Mouse (Mus musculus): Measurements from ENCODE around the gene Bcl2a1b. TPM values are rescaled to one million over a fixed set of nuclear protein-coding genes. Genes with fewer than 3 reads are reported as not detected.
"Not testable (repeated sequence)": the region's sequence is repeated elsewhere in the genome, so short reads cannot be mapped to it uniquely, and the experiment has no call there.

Bcl2a1b gene
- total and polyA plus RNA-seq, 3 experiments = 278 to 842 (median 537) TPM

DNA sequence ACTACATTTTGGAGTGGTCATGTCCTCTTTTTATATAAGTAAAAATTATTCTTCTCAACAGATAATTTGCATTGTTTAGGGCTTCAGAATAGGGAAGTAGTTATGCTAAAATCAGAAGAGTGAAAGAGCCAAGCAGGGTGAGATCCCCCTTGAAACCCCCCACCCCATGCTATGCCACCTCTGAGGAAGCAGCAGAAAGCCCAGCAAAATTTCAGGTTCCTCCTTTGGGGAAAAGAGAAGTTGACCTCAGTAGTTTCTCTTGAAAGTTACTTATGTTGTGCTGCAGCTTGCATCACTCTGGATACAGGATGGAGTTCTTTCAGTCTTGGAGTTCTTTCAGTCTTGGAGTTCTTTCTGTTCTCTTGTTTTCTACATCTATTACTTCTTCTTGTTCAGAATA, 3.5 kb upstream of the Bcl2a1b start:
- H3K27ac ChIP-seq (ENCODE audit: insufficient read depth, low read depth); H3K36me3 ChIP-seq (replicated peaks in 1 of 2; ENCODE audit: control insufficient read depth in 1 of 2, insufficient read depth in 1 of 2, low read length in 1 of 2); H3K9me3 ChIP-seq (replicated peaks; ENCODE audit: low read length); dilution Hi-C loops (cut with MboI; ENCODE audit: extremely low pct_ligation_motif_present, extremely low pct_unique_long_range_greater_than_20kb, low sequenced_read_pairs); H3K4me1 ChIP-seq (ENCODE audit: control insufficient read depth in 1 of 2, insufficient read depth in 2 of 2); H3K9ac ChIP-seq (ENCODE audit: insufficient read depth, low read depth); H3K27me3 ChIP-seq (replicated peaks); H3K4me2 ChIP-seq (ENCODE audit: insufficient read depth, low read depth, poor library complexity, severe bottlenecking); H3K4me3 ChIP-seq (replicated peaks in 1 of 3; ENCODE audit: low read depth in 2 of 3, low read length in 2 of 3, poor library complexity in 1 of 3); DNase-seq (ENCODE audit: extremely low read depth); H3K79me2 ChIP-seq (replicated peaks; ENCODE audit: control insufficient read depth, extremely low read depth, insufficient read depth, poor library complexity, severe bottlenecking); in situ Hi-C loops (cut with MboI; ENCODE audit: low pct_ligation_motif_present, low pct_unique_long_range_greater_than_20kb, low sequenced_read_pairs): not testable (repeated sequence)

DNA sequence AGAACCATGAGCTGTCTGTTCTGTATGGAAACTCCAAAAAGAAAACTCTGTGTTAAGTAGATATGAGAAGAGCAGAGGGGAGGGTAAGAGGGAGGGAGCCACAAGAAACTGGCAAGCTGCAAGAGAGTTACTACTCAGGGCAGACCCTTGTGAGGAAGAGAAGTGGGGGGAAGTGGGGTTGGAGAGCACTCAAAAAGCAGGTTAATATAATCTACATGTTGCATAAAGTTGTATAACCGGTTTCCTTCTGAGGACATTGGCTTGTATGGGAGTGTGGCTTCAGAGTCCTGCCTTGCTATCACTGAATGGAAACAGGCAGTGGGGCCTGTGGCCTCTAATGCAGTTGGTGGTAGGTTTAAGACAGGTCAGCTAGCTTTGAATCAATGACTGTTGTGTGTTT, 1.5 kb upstream of the Bcl2a1b start:
- in situ Hi-C loops (cut with MboI; ENCODE audit: low pct_ligation_motif_present, low pct_unique_long_range_greater_than_20kb, low sequenced_read_pairs) = not testable (repeated sequence)

DNA sequence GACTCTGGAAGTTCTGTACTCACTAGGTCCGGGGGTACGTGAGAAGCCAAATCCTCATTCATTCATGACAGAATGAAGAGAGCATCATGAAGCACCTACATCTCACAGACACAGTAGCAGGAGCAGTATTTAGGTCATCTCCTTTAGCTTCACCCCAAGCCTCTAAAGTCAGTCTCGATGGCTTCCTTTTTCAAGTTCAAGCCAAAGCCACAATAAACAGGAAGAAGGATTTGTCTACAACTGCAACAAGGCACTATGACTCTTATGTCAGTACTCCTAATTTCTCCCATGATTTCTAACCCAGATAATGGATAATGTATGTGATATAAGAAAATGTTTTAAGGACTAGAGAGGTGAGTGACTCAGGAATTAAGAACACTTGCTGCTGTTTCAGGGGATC, 660 bp upstream of the Bcl2a1b start:
- in situ Hi-C loops (cut with MboI; ENCODE audit: low pct_ligation_motif_present, low pct_unique_long_range_greater_than_20kb, low sequenced_read_pairs); H3K79me2 ChIP-seq (replicated peaks; ENCODE audit: control insufficient read depth, extremely low read depth, insufficient read depth, poor library complexity, severe bottlenecking); H3K9me3 ChIP-seq (replicated peaks; ENCODE audit: low read length); dilution Hi-C loops (cut with MboI; ENCODE audit: extremely low pct_ligation_motif_present, extremely low pct_unique_long_range_greater_than_20kb, low sequenced_read_pairs); H3K4me1 ChIP-seq (ENCODE audit: control insufficient read depth in 1 of 2, insufficient read depth in 2 of 2); H3K36me3 ChIP-seq (replicated peaks in 1 of 2; ENCODE audit: control insufficient read depth in 1 of 2, insufficient read depth in 1 of 2, low read length in 1 of 2); DNase-seq (ENCODE audit: extremely low read depth); H3K27me3 ChIP-seq (replicated peaks): not testable (repeated sequence)
- Histone ChIP-seq H3K4me3 (replicated peaks in 1 of 3; ENCODE audit: low read depth in 2 of 3, low read length in 2 of 3, poor library complexity in 1 of 3) (peak overlapping the region in 2 of 3 experiments; percentile 20 to 35), H3K27ac (ENCODE audit: insufficient read depth, low read depth) (peak overlapping the region; percentile 94), H3K9ac (ENCODE audit: insufficient read depth, low read depth) (peak overlapping the region; percentile 71; the same call in 1 of the 2 replicates), H3K4me2 (ENCODE audit: insufficient read depth, low read depth, poor library complexity, severe bottlenecking) (peak overlapping the region; percentile 71; the same call in 1 of the 2 replicates)
- TF ChIP-seq POLR2A (IDR thresholded peaks at IDR 0.05; ENCODE audit: low read depth, low read length) = 0 out of 2 replicates have a peak, but pooled peaks have one; percentile 2

More for the DNA sequence above, 1.5 kb upstream of the Bcl2a1b start:
- peak overlapping the region; percentile 92 for H3K27ac ChIP-seq (ENCODE audit: insufficient read depth, low read depth)
- H3K9ac ChIP-seq (ENCODE audit: insufficient read depth, low read depth) = peak overlapping the region; percentile 74
- dilution Hi-C loops (cut with MboI; ENCODE audit: extremely low pct_ligation_motif_present, extremely low pct_unique_long_range_greater_than_20kb, low sequenced_read_pairs); H3K4me1 ChIP-seq (ENCODE audit: control insufficient read depth in 1 of 2, insufficient read depth in 2 of 2); DNase-seq (ENCODE audit: extremely low read depth); H3K79me2 ChIP-seq (replicated peaks; ENCODE audit: control insufficient read depth, extremely low read depth, insufficient read depth, poor library complexity, severe bottlenecking); H3K27me3 ChIP-seq (replicated peaks); H3K36me3 ChIP-seq (replicated peaks in 1 of 2; ENCODE audit: control insufficient read depth in 1 of 2, insufficient read depth in 1 of 2, low read length in 1 of 2); H3K4me3 ChIP-seq (replicated peaks in 1 of 3; ENCODE audit: low read depth in 2 of 3, low read length in 2 of 3, poor library complexity in 1 of 3); H3K9me3 ChIP-seq (replicated peaks; ENCODE audit: low read length): not testable (repeated sequence)
- H3K4me2 ChIP-seq (ENCODE audit: insufficient read depth, low read depth, poor library complexity, severe bottlenecking) = peak overlapping the region; percentile 84; the same call in 1 of the 2 replicates

DNA sequence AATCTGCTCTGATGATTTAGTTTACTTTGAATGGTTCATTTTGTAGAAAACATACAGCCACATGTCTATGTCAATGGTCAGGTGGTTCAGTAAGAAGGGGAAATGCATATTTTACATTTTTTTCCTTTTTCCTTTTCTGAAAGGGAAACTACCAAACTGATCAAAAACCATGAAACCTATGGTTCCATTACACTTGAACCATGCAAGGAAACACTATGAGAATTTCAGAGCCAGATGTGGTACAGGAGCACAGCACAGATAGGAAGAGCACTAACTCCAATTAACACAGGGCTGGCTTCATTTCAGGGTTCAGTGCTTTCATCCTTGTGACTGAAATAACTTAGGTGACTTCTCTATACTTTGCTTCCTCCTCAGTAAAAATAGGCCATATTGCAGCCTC, 3.2 kb downstream of the Bcl2a1b start:
- DNase-seq (ENCODE audit: extremely low read depth); H3K36me3 ChIP-seq (replicated peaks in 1 of 2; ENCODE audit: control insufficient read depth in 1 of 2, insufficient read depth in 1 of 2, low read length in 1 of 2); H3K27me3 ChIP-seq (replicated peaks); in situ Hi-C loops (cut with MboI; ENCODE audit: low pct_ligation_motif_present, low pct_unique_long_range_greater_than_20kb, low sequenced_read_pairs); H3K4me1 ChIP-seq (ENCODE audit: control insufficient read depth in 1 of 2, insufficient read depth in 2 of 2); dilution Hi-C loops (cut with MboI; ENCODE audit: extremely low pct_ligation_motif_present, extremely low pct_unique_long_range_greater_than_20kb, low sequenced_read_pairs); H3K9me3 ChIP-seq (replicated peaks; ENCODE audit: low read length): not testable (repeated sequence)
- Histone ChIP-seq H3K27ac (ENCODE audit: insufficient read depth, low read depth) (peak overlapping the region; percentile 83), H3K9ac (ENCODE audit: insufficient read depth, low read depth) (peak overlapping the region; percentile 97), H3K4me2 (ENCODE audit: insufficient read depth, low read depth, poor library complexity, severe bottlenecking) (peak overlapping the region; percentile 13; the same call in 1 of the 2 replicates), H3K79me2 (replicated peaks; ENCODE audit: control insufficient read depth, extremely low read depth, insufficient read depth, poor library complexity, severe bottlenecking) (peaks cover 23% of the 10 kb centered on the region), H3K4me3 (replicated peaks in 1 of 3; ENCODE audit: low read depth in 2 of 3, low read length in 2 of 3, poor library complexity in 1 of 3) (peak overlapping the region in 2 of 3 experiments; percentile 32 to 88)
- peak; percentile 12; the same call in 1 of the 2 replicates for TF ChIP-seq TBP (conservative IDR thresholded peaks at IDR 0.05; ENCODE audit: low read depth, low read length)

Data from CH12.LX (cell line).